Mouse (Mus musculus): ENCODE results near the gene Rbfox3.

- TF ChIP-seq CTCF (IDR thresholded peaks at IDR 0.05; ENCODE audit: low read depth) (no peak), EP300 (optimal IDR thresholded peaks at IDR 0.05) (no peak)
These were observed 245.2 kb downstream of the Rbfox3 start for GRCm38 (mm10) chr11:118666172-118666571.

Measured in stomach, postnatal 0 days (tissue).